Comparison of ENCODE assay signal across 8 mouse cellular contexts in the genomic region with DNA sequence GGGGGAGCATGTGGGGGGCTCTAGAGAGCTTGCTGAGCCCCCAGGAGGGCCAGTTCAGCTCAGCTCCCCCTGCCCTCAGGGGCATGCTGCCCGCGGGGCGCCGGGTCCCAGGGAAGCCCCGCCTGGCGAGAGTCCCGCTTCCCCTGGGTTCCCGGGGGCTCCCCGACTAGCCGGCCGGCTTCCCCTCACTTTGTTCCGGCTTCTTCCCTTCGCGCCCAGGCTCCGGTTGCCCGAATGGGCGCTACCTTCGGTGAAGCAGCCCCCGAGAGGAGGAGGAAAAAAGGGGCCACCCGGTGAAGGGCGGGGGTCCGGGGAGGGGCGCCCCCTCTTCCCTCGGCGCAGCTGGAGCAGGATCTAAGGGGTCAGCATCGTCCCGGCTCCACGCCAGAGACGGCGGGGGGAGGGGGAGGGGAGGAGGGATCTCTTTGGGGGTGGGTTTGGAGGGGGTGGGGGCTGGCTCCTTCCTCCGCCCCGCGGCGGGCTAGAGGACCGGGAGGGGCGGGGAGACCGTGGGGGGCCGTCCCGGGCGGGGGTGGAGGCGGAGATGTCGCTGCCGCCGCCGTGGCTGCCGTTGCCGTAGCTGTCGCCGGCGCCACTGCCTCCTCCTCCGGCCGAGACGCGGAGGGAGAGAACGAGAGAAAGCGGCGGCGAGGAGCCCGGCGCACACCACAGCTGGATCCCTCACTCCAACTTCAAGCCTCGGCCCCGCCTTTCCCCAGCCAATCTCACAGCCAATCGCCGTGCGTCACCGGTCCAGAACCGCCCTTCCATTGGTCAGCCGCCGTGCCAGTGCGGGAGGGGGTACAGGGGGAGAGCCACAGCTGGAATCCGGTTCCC. TPM values are rescaled to one million over a fixed set of nuclear protein-coding genes. Genes with fewer than 3 reads are reported as not detected.
A peak's percentile ranks its signal among the peaks of the same experiment; 100 is the strongest.
DNase-seq lines count a peak whose midpoint lies in the region; ATAC-seq and TF ChIP-seq lines count a peak whose summit lies in the region.

A gene (minus strand): TSS at position 492 of the 837 bp plus-strand sequence.

- H3K4me3 ChIP-seq in brown adipose tissue, adult 24 weeks (ENCODE audit: insufficient read depth, low read depth, low read length) = peak within 1 kb of the TSS; percentile 55
- peak within 1 kb of the TSS; percentile 67 for H3K4me3 ChIP-seq in heart, embryonic 11.5 days (ENCODE audit: low read depth, low read length)
- peak within 1 kb of the TSS; percentile 57 for H3K4me3 ChIP-seq in kidney, embryonic 15.5 days (replicated peaks)
- H3K4me3 ChIP-seq in limb, embryonic 15.5 days = peak within 1 kb of the TSS; percentile 75
- peak within 1 kb of the TSS; percentile 96 for H3K4me3 ChIP-seq in midbrain, postnatal 0 days (ENCODE audit: low read depth, low read length)

- WGBS in heart, embryonic 11.5 days (ENCODE audit: insufficient replicate concordance) = under 1% methylated on average over 58 of the region's 71 CpGs
- WGBS in kidney, embryonic 15.5 days = 0% methylated on average over 45 of the region's 71 CpGs
- under 1% methylated on average over 36 of the region's 71 CpGs for WGBS in limb, embryonic 15.5 days
- WGBS in midbrain, postnatal 0 days = 2% methylated on average over 43 of the region's 71 CpGs

- H3K4me2 ChIP-seq in heart, embryonic 11.5 days = peak within 1 kb of the TSS; percentile 99
- peak within 1 kb of the TSS; percentile 98 for H3K4me2 ChIP-seq in kidney, embryonic 15.5 days
- peak within 1 kb of the TSS; percentile 72 for H3K4me2 ChIP-seq in limb, embryonic 15.5 days
- peak within 1 kb of the TSS; percentile 87 for H3K4me2 ChIP-seq in midbrain, postnatal 0 days (ENCODE audit: low read depth, low read length, poor library complexity, severe bottlenecking)

- peaks cover 79% of the 10 kb centered on the region for H3K27me3 ChIP-seq in heart, embryonic 11.5 days (ENCODE audit: control insufficient read depth, insufficient read depth, low read length)
- peaks cover 58% of the 10 kb centered on the region for H3K27me3 ChIP-seq in kidney, embryonic 15.5 days
- H3K27me3 ChIP-seq in limb, embryonic 15.5 days = peaks cover 17% of the 10 kb centered on the region; the same call in 1 of the 2 replicates
- H3K27me3 ChIP-seq in midbrain, postnatal 0 days (ENCODE audit: insufficient read depth, low read length) = 0 out of 2 replicates have a peak, but pooled peaks cover 5% of the 10 kb centered on the region

- no peak within 1 kb of the TSS for H3K27ac ChIP-seq in brown adipose tissue, adult 24 weeks (replicated peaks; ENCODE audit: low read depth, low read length)
- 0 out of 2 replicates have a peak within 1 kb of the TSS, but pooled peaks have one; percentile 7 for H3K27ac ChIP-seq in heart, embryonic 11.5 days (ENCODE audit: low read depth, low read length)
- H3K27ac ChIP-seq in kidney, embryonic 15.5 days = peak within 1 kb of the TSS; percentile 92
- peak within 1 kb of the TSS; percentile 98 for H3K27ac ChIP-seq in limb, embryonic 15.5 days
- peak within 1 kb of the TSS; percentile 67 for H3K27ac ChIP-seq in midbrain, postnatal 0 days (ENCODE audit: low read depth, low read length)

- peak; percentile 87 for ATAC-seq in CD4-positive, CD25-positive, alpha-beta regulatory T cell, adult 4 months
- peak; percentile 88 for ATAC-seq in erythroid progenitor cell, adult 5-6 weeks (replicated peaks; ENCODE audit: low FRiP score, poor library complexity, severe bottlenecking)
- ATAC-seq in heart, embryonic 11.5 days (replicated peaks; ENCODE audit: insufficient number of reproducible peaks, low FRiP score, low TSS enrichment) = peak; percentile 81
- peak; percentile 93 for ATAC-seq in kidney, embryonic 15.5 days (replicated peaks; ENCODE audit: low FRiP score)
- peak; percentile 92 for ATAC-seq in limb, embryonic 15.5 days (ENCODE audit: insufficient number of reproducible peaks, low FRiP score, low TSS enrichment, low read depth)
- peak; percentile 87 for ATAC-seq in midbrain, postnatal 0 days (ENCODE audit: low FRiP score)

- H3K4me1 ChIP-seq in brown adipose tissue, adult 24 weeks (ENCODE audit: control insufficient read depth, insufficient read depth, insufficient read length, low read length) = peaks cover 5% of the 10 kb centered on the region
- H3K4me1 ChIP-seq in heart, embryonic 11.5 days (ENCODE audit: control insufficient read depth, insufficient read depth, low read length) = peaks cover 23% of the 10 kb centered on the region
- H3K4me1 ChIP-seq in kidney, embryonic 15.5 days = peaks cover 68% of the 10 kb centered on the region
- H3K4me1 ChIP-seq in limb, embryonic 15.5 days = peaks cover 58% of the 10 kb centered on the region
- peaks cover 24% of the 10 kb centered on the region for H3K4me1 ChIP-seq in midbrain, postnatal 0 days (ENCODE audit: insufficient read depth, low read length)

- no peak for TF ChIP-seq CTCF in midbrain, postnatal 0 days (IDR thresholded peaks at IDR 0.05)

- H3K9me3 ChIP-seq in heart, embryonic 11.5 days (replicated peaks; ENCODE audit: control insufficient read depth, low read length) = no peaks in the 10 kb centered on the region
- no peaks in the 10 kb centered on the region for H3K9me3 ChIP-seq in kidney, embryonic 15.5 days (replicated peaks)
- no peaks in the 10 kb centered on the region for H3K9me3 ChIP-seq in limb, embryonic 15.5 days
- H3K9me3 ChIP-seq in midbrain, postnatal 0 days (ENCODE audit: low read length) = no peaks in the 10 kb centered on the region

- H3K36me3 ChIP-seq in heart, embryonic 11.5 days (ENCODE audit: control insufficient read depth, insufficient read depth, low read length) = no peaks in the 10 kb centered on the region
- H3K36me3 ChIP-seq in kidney, embryonic 15.5 days = no peaks in the 10 kb centered on the region
- no peaks in the 10 kb centered on the region for H3K36me3 ChIP-seq in limb, embryonic 15.5 days
- H3K36me3 ChIP-seq in midbrain, postnatal 0 days (ENCODE audit: insufficient read depth, low read length) = no peaks in the 10 kb centered on the region

- H3K9ac ChIP-seq in heart, embryonic 11.5 days (ENCODE audit: low read depth, low read length) = peak within 1 kb of the TSS; percentile 65
- peak within 1 kb of the TSS; percentile 64 for H3K9ac ChIP-seq in kidney, embryonic 15.5 days
- H3K9ac ChIP-seq in limb, embryonic 15.5 days = peak within 1 kb of the TSS; percentile 93
- peak within 1 kb of the TSS; percentile 86 for H3K9ac ChIP-seq in midbrain, postnatal 0 days (replicated peaks; ENCODE audit: low read length, poor library complexity, severe bottlenecking)

- peak; percentile 94 for DNase-seq in midbrain, postnatal 0 days (ENCODE audit: low spot score)
- DNase-seq in spleen, postnatal 4 days (ENCODE audit: low spot score in 2 of 2) = peak; percentile 72 to 82

RNA-seq across cellular contexts. Expression of the gene that starts here (rescaled TPM):
- polyA plus RNA-seq in CD4-positive, CD25-positive, alpha-beta regulatory T cell, adult 4 months (2017; shearing (Covaris generic)) = not detected
- 0.83 and 1.0 TPM in 2 replicates for polyA plus RNA-seq in brown adipose tissue, adult 24 weeks (2012; ENCODE audit: insufficient read depth, insufficient read length, missing spikeins)
- 208 and 236 TPM in 2 replicates for total RNA-seq in erythroid progenitor cell, adult 5-6 weeks (2015; ENCODE audit: low replicate concordance)
- total RNA-seq in erythroid progenitor cell, adult 5-6 weeks (2017; ENCODE audit: low replicate concordance) = 142 TPM in 2 replicates
- 2.7 and 4.3 TPM in 2 replicates for polyA plus RNA-seq in heart, embryonic 11.5 days (2014; fragmentation: Nextera tagmentation; extraction: Ambion mirVana)
- polyA plus RNA-seq in kidney, embryonic 15.5 days (2015; fragmentation: Nextera tagmentation; extraction: Ambion mirVana) = 8.5 and 9.9 TPM in 2 replicates
- polyA plus RNA-seq in limb, embryonic 15.5 days (2015; fragmentation: Nextera tagmentation; extraction: Ambion mirVana) = 27.7 and 30.8 TPM in 2 replicates
- total RNA-seq in midbrain, postnatal 0 days (2014; rRNA removed) = 94.6 and 131 TPM in 2 replicates
- 13.0 and 13.2 TPM in 2 replicates for polyA plus RNA-seq in midbrain, postnatal 0 days (2015; fragmentation: Nextera tagmentation; extraction: Ambion mirVana)

Comparison
In these comparisons a context has a peak if more than half of its experiments do, and no peak if none do; other contexts are left out.
1. Peak in ATAC-seq in CD4-positive, CD25-positive, alpha-beta regulatory T cell, adult 4 months; RNA of the gene not detected or under 1 TPM.